Mouse (Mus musculus): Measurements from ENCODE around the gene Kbtbd12. TPM values are rescaled to one million over a fixed set of nuclear protein-coding genes. Genes with fewer than 3 reads are reported as not detected.

Kbtbd12 gene
- polyA plus RNA-seq (2012; rRNA removed), result 0.17 and 0.22 TPM in 2 replicates

GRCm38 (mm10) chr6:88637611-88638301, at the start of gene Kbtbd12:
Gene Kbtbd12 (minus strand): TSS chr6:88637950.

GRCm38 (mm10) chr6:88518404-88519263, 119.1 kb downstream of the Kbtbd12 start, which contains the start of gene Sec61a1:
Gene Sec61a1 (minus strand): TSS chr6:88518905.

Other genes with a start within 250 kb of the Kbtbd12 start
- 15.6 and 19.6 TPM in 2 replicates for gene Eefsec, start 191.4 kb downstream of the Kbtbd12 start, polyA plus RNA-seq (2012; rRNA removed)
- 97.5 and 99.3 TPM in 2 replicates for gene Ruvbl1, start 172.5 kb downstream of the Kbtbd12 start, polyA plus RNA-seq (2012; rRNA removed)
- gene Sec61a1, start 119.0 kb downstream of the Kbtbd12 start, polyA plus RNA-seq (2012; rRNA removed), result 86.9 and 157 TPM in 2 replicates
- 1.2 and 2.7 TPM in 2 replicates for gene Mgll, start 86.5 kb upstream of the Kbtbd12 start, polyA plus RNA-seq (2012; rRNA removed)
- gene Abtb1, start 204.0 kb upstream of the Kbtbd12 start, polyA plus RNA-seq (2012; rRNA removed), result 39.5 and 43.4 TPM in 2 replicates
- gene Podxl2, start 237.1 kb upstream of the Kbtbd12 start, polyA plus RNA-seq (2012; rRNA removed), result 208 and 265 TPM in 2 replicates

Measured in central nervous system, embryonic 11.5 days (tissue).